Comparison of ENCODE assay signal across 14 mouse cellular contexts in genomic region chr8:94980176-94980575, GRCm38 (mm10). TPM values are rescaled to one million over a fixed set of nuclear protein-coding genes. Genes with fewer than 3 reads are reported as not detected.
DNase-seq lines count a peak whose midpoint lies in the region; ATAC-seq and TF ChIP-seq lines count a peak whose summit lies in the region.
"Had no signal": no experiment of that assay in that cellular context is flagged by ENCODE, and none has a peak within 500 bp of the region (broad histone marks: within the 10 kb centered on the region; RNA-seq: fewer than 3 reads in every experiment).

No protein-coding gene starts in this region.

- DNase-seq in embryonic facial prominence, embryonic 10.5 days (ENCODE audit: low spot score) = no peak
- DNase-seq in lung, postnatal 0 days (ENCODE audit: low spot score) = no peak
- peak; percentile 72 to 93 for DNase-seq in kidney, postnatal 25 days
- no peak for DNase-seq in stomach, postnatal 0 days (ENCODE audit: low spot score)
- DNase-seq in cerebellum, postnatal 14 days = no peak
- no peak for DNase-seq in urinary bladder, postnatal 4 days (ENCODE audit: low spot score in 2 of 2)
- DNase-seq: gastrocnemius, postnatal 36 days; right cerebral cortex, postnatal 4 days; thymus, adult 2 months had no signal

- no peaks in the 10 kb centered on the region; the same call in 1 of the 2 replicates for H3K27me3 ChIP-seq in embryonic facial prominence, embryonic 15.5 days
- H3K27me3 ChIP-seq in embryonic facial prominence, embryonic 10.5 days (replicated peaks; ENCODE audit: low read depth, poor library complexity, severe bottlenecking) = peaks cover 46% of the 10 kb centered on the region
- no peaks in the 10 kb centered on the region for H3K27me3 ChIP-seq in lung, embryonic 16.5 days (ENCODE audit: control insufficient read depth, insufficient read depth, low read depth, low read length)
- no peaks in the 10 kb centered on the region for H3K27me3 ChIP-seq in lung, postnatal 0 days (replicated peaks; ENCODE audit: insufficient read depth, low read length)
- no peaks in the 10 kb centered on the region for H3K27me3 ChIP-seq in stomach, postnatal 0 days (ENCODE audit: control insufficient read depth, insufficient read depth, low read length)

- WGBS in embryonic facial prominence, embryonic 15.5 days = 79% methylated on average over 5 of the region's 5 CpGs
- WGBS in embryonic facial prominence, embryonic 10.5 days = 89% methylated on average over 5 of the region's 5 CpGs
- WGBS in lung, embryonic 16.5 days = 67% methylated on average over 5 of the region's 5 CpGs
- WGBS in lung, postnatal 0 days = 57% methylated on average over 5 of the region's 5 CpGs
- 80% methylated on average over 5 of the region's 5 CpGs for WGBS in stomach, postnatal 0 days

- no peak overlapping the region for H3K4me3 ChIP-seq in embryonic facial prominence, embryonic 15.5 days (replicated peaks)
- no peak overlapping the region for H3K4me3 ChIP-seq in embryonic facial prominence, embryonic 10.5 days
- H3K4me3 ChIP-seq in lung, embryonic 16.5 days (ENCODE audit: low read length) = no peak overlapping the region
- no peak overlapping the region for H3K4me3 ChIP-seq in lung, postnatal 0 days (ENCODE audit: low read depth, low read length)
- H3K4me3 ChIP-seq in stomach, postnatal 0 days (ENCODE audit: low read depth, low read length) = no peak overlapping the region
- H3K4me3 ChIP-seq: embryonic facial prominence, embryonic 13.5 days; heart, embryonic 13.5 days had no signal

- 0 out of 2 replicates have a peak overlapping the region, but pooled peaks have one; percentile 4 for H3K4me2 ChIP-seq in embryonic facial prominence, embryonic 15.5 days (replicated peaks)
- 0 out of 2 replicates have a peak overlapping the region, but pooled peaks have one; percentile 7 for H3K4me2 ChIP-seq in lung, embryonic 16.5 days (ENCODE audit: low read depth, low read length)
- H3K4me2 ChIP-seq in lung, postnatal 0 days (replicated peaks; ENCODE audit: low read depth, low read length) = no peak overlapping the region
- H3K4me2 ChIP-seq in stomach, postnatal 0 days (replicated peaks; ENCODE audit: low read depth) = 0 out of 2 replicates have a peak overlapping the region, but pooled peaks have one; percentile 20
- H3K4me2 ChIP-seq: embryonic facial prominence, embryonic 13.5 days; heart, embryonic 13.5 days had no signal

- no peak overlapping the region for H3K27ac ChIP-seq in embryonic facial prominence, embryonic 15.5 days (replicated peaks)
- H3K27ac ChIP-seq in embryonic facial prominence, embryonic 10.5 days (replicated peaks) = no peak overlapping the region
- no peak overlapping the region for H3K27ac ChIP-seq in lung, embryonic 16.5 days (ENCODE audit: low read length)
- no peak overlapping the region for H3K27ac ChIP-seq in lung, postnatal 0 days (ENCODE audit: low read length)
- no peak overlapping the region for H3K27ac ChIP-seq in stomach, postnatal 0 days (replicated peaks)
- H3K27ac ChIP-seq: embryonic facial prominence, embryonic 13.5 days; heart, embryonic 13.5 days had no signal

- peaks cover 58% of the 10 kb centered on the region for H3K4me1 ChIP-seq in embryonic facial prominence, embryonic 15.5 days
- peaks cover 46% of the 10 kb centered on the region for H3K4me1 ChIP-seq in embryonic facial prominence, embryonic 10.5 days
- H3K4me1 ChIP-seq in lung, embryonic 16.5 days (replicated peaks; ENCODE audit: control insufficient read depth, insufficient read depth, low read length) = peaks cover 41% of the 10 kb centered on the region
- peaks cover 7% of the 10 kb centered on the region; the same call in 1 of the 2 replicates for H3K4me1 ChIP-seq in lung, postnatal 0 days (ENCODE audit: insufficient read depth, low read depth, low read length)
- peaks cover 4% of the 10 kb centered on the region for H3K4me1 ChIP-seq in stomach, postnatal 0 days (replicated peaks; ENCODE audit: control insufficient read depth, insufficient read depth)

- H3K9me3 ChIP-seq in embryonic facial prominence, embryonic 15.5 days (replicated peaks) = no peaks in the 10 kb centered on the region
- no peaks in the 10 kb centered on the region for H3K9me3 ChIP-seq in embryonic facial prominence, embryonic 10.5 days
- no peaks in the 10 kb centered on the region for H3K9me3 ChIP-seq in lung, embryonic 16.5 days (ENCODE audit: control insufficient read depth, low read length)
- no peaks in the 10 kb centered on the region for H3K9me3 ChIP-seq in lung, postnatal 0 days (ENCODE audit: low read length)
- H3K9me3 ChIP-seq in stomach, postnatal 0 days (ENCODE audit: control insufficient read depth, low read length) = no peaks in the 10 kb centered on the region
- H3K9me3 ChIP-seq: embryonic facial prominence, embryonic 13.5 days; heart, embryonic 13.5 days had no signal

- ATAC-seq in embryonic facial prominence, embryonic 15.5 days (ENCODE audit: insufficient number of reproducible peaks, low FRiP score, low TSS enrichment, low read depth) = no peak
- no peak for ATAC-seq in lung, embryonic 16.5 days (ENCODE audit: low read depth)
- ATAC-seq in lung, postnatal 0 days = no peak
- ATAC-seq in stomach, postnatal 0 days (ENCODE audit: low FRiP score, low TSS enrichment) = no peak
- ATAC-seq: inflammation-experienced regulatory T-cells, adult 6 months had no signal

- no peak overlapping the region for H3K9ac ChIP-seq in embryonic facial prominence, embryonic 15.5 days
- H3K9ac ChIP-seq in lung, embryonic 16.5 days (ENCODE audit: low read length) = peak overlapping the region; percentile 14; the same call in 1 of the 2 replicates
- no peak overlapping the region for H3K9ac ChIP-seq in lung, postnatal 0 days (replicated peaks; ENCODE audit: low read depth)
- no peak overlapping the region; the same call in 1 of the 2 replicates for H3K9ac ChIP-seq in stomach, postnatal 0 days (ENCODE audit: low read length)
- H3K9ac ChIP-seq: embryonic facial prominence, embryonic 13.5 days; heart, embryonic 13.5 days had no signal

- no peak for TF ChIP-seq CTCF in lung, postnatal 0 days (IDR thresholded peaks at IDR 0.05)
- TF ChIP-seq CTCF in stomach, postnatal 0 days (IDR thresholded peaks at IDR 0.05; ENCODE audit: low read depth) = no peak

- no peaks in the 10 kb centered on the region for H3K36me3 ChIP-seq in embryonic facial prominence, embryonic 15.5 days
- no peaks in the 10 kb centered on the region for H3K36me3 ChIP-seq in embryonic facial prominence, embryonic 10.5 days (replicated peaks)
- H3K36me3 ChIP-seq in lung, embryonic 16.5 days (ENCODE audit: control insufficient read depth, insufficient read depth, low read length) = no peaks in the 10 kb centered on the region
- no peaks in the 10 kb centered on the region for H3K36me3 ChIP-seq in lung, postnatal 0 days (ENCODE audit: insufficient read depth, low read length)
- H3K36me3 ChIP-seq in stomach, postnatal 0 days (ENCODE audit: control insufficient read depth, insufficient read depth, low read length) = no peaks in the 10 kb centered on the region
- H3K36me3 ChIP-seq: embryonic facial prominence, embryonic 13.5 days; heart, embryonic 13.5 days had no signal

- TF ChIP-seq EP300 in lung, postnatal 0 days (IDR thresholded peaks at IDR 0.05) = no peak
- no peak for TF ChIP-seq EP300 in stomach, postnatal 0 days (optimal IDR thresholded peaks at IDR 0.05)

RNA-seq across cellular contexts. Expression of gene Adgrg1, which starts 5.6 kb away (rescaled TPM):
- polyA plus RNA-seq in embryonic facial prominence, embryonic 15.5 days (2015; fragmentation: Nextera tagmentation; extraction: Ambion mirVana) = 29.9 and 31.9 TPM in 2 replicates
- 32.9 and 38.2 TPM in 2 replicates for polyA plus RNA-seq in embryonic facial prominence, embryonic 10.5 days (2016; fragmentation: Nextera tagmentation; extraction: Ambion mirVana)
- polyA plus RNA-seq in lung, embryonic 16.5 days (2015; fragmentation: Nextera tagmentation; extraction: Ambion mirVana) = 39.8 and 42.9 TPM in 2 replicates
- 33.9 and 39.0 TPM in 2 replicates for polyA plus RNA-seq in lung, postnatal 0 days (2015; fragmentation: Nextera tagmentation; extraction: Ambion mirVana)
- 42.4 and 50.9 TPM in 2 replicates for polyA plus RNA-seq in stomach, postnatal 0 days (2015; fragmentation: Nextera tagmentation; extraction: Ambion mirVana)

RNA-seq across cellular contexts. Expression of gene Adgrg3, which starts 37.3 kb away (rescaled TPM):
- 3.2 and 3.8 TPM in 2 replicates for polyA plus RNA-seq in embryonic facial prominence, embryonic 15.5 days (2015; fragmentation: Nextera tagmentation; extraction: Ambion mirVana)
- 3.1 and 3.5 TPM in 2 replicates for polyA plus RNA-seq in embryonic facial prominence, embryonic 10.5 days (2016; fragmentation: Nextera tagmentation; extraction: Ambion mirVana)
- 4.7 TPM in 2 replicates for polyA plus RNA-seq in lung, embryonic 16.5 days (2015; fragmentation: Nextera tagmentation; extraction: Ambion mirVana)
- polyA plus RNA-seq in lung, postnatal 0 days (2015; fragmentation: Nextera tagmentation; extraction: Ambion mirVana) = 4.8 and 5.3 TPM in 2 replicates
- polyA plus RNA-seq in stomach, postnatal 0 days (2015; fragmentation: Nextera tagmentation; extraction: Ambion mirVana) = 0.61 and 0.92 TPM in 2 replicates

RNA-seq across cellular contexts. Expression of gene Adgrg5, which starts 56.7 kb away (rescaled TPM):
- 0.07 and 0.08 TPM in 2 replicates for polyA plus RNA-seq in embryonic facial prominence, embryonic 15.5 days (2015; fragmentation: Nextera tagmentation; extraction: Ambion mirVana)
- polyA plus RNA-seq in embryonic facial prominence, embryonic 10.5 days (2016; fragmentation: Nextera tagmentation; extraction: Ambion mirVana) = 0.30 and 0.51 TPM in 2 replicates
- polyA plus RNA-seq in lung, embryonic 16.5 days (2015; fragmentation: Nextera tagmentation; extraction: Ambion mirVana) = 0.15 and 0.73 TPM in 2 replicates
- polyA plus RNA-seq in lung, postnatal 0 days (2015; fragmentation: Nextera tagmentation; extraction: Ambion mirVana) = 0.19 and 0.31 TPM in 2 replicates
- 0.15 and 0.27 TPM in 2 replicates for polyA plus RNA-seq in stomach, postnatal 0 days (2015; fragmentation: Nextera tagmentation; extraction: Ambion mirVana)

Comparison
In these comparisons a context has a peak if more than half of its experiments do, and no peak if none do; other contexts are left out.
1. DNase-seq: peak in kidney, postnatal 25 days (2 of 2); none in embryonic facial prominence, embryonic 10.5 days (single experiment), lung, postnatal 0 days (single experiment), stomach, postnatal 0 days (single experiment), cerebellum, postnatal 14 days (0 of 2) and urinary bladder, postnatal 4 days (0 of 2).